Comparison of ENCODE assay signal across 10 mouse cellular contexts in genomic region chr6:100674974-100675373, GRCm38 (mm10). TPM values are rescaled to one million over a fixed set of nuclear protein-coding genes. Genes with fewer than 3 reads are reported as not detected.
A peak's percentile ranks its signal among the peaks of the same experiment; 100 is the strongest.
DNase-seq lines count a peak whose midpoint lies in the region; ATAC-seq and TF ChIP-seq lines count a peak whose summit lies in the region.
"Had no signal": no experiment of that assay in that cellular context is flagged by ENCODE, and none has a peak within 500 bp of the region (broad histone marks: within the 10 kb centered on the region; RNA-seq: fewer than 3 reads in every experiment).

No protein-coding gene starts in this region.

- H3K36me3 ChIP-seq in forebrain, embryonic 12.5 days (replicated peaks) = no peaks in the 10 kb centered on the region
- H3K36me3 ChIP-seq: liver, embryonic 13.5 days had no signal

- DNase-seq in gastrocnemius, adult 2 months = no peak
- DNase-seq in gastrocnemius, postnatal 14 days = no peak
- DNase-seq in lung, adult 2 months = no peak
- DNase-seq in lung, adult 18-20 months = no peak
- DNase-seq in brain, embryonic 14.5 days (ENCODE audit: low read depth) = peak; percentile 62
- peak; percentile 69 for DNase-seq in naive thymus-derived CD4-positive, alpha-beta T cell, adult 2 months (ENCODE audit: low read depth)
- DNase-seq in T-cell, adult 2 months (ENCODE audit: low spot score) = no peak
- DNase-seq: liver, embryonic 13.5 days; spleen, adult 18-20 months had no signal

- H3K9me3 ChIP-seq in forebrain, embryonic 12.5 days = no peaks in the 10 kb centered on the region
- H3K9me3 ChIP-seq: liver, embryonic 13.5 days had no signal

- intact Hi-C loops in gastrocnemius, adult 2 months (cut with DNase I) = loop anchor here (1.0 kb wide), 1 partner anchor 200 kb away; no protein-coding TSS in a partner anchor
- intact Hi-C loops in gastrocnemius, postnatal 14 days (cut with DNase I; ENCODE audit: low total_unique reads) = no loop called here

- no peak for TF ChIP-seq POLR2A in lung, adult 2 months (IDR thresholded peaks at IDR 0.05; ENCODE audit: borderline replicate concordance, extremely low read depth, low read depth, low read length)
- TF ChIP-seq POLR2A in brain, embryonic 14.5 days (IDR thresholded peaks at IDR 0.05; ENCODE audit: borderline replicate concordance, extremely low read depth, insufficient read depth, insufficient read length, poor library complexity, severe bottlenecking) = no peak

- H3K27me3 ChIP-seq in forebrain, embryonic 12.5 days = peaks cover 16% of the 10 kb centered on the region
- H3K27me3 ChIP-seq: liver, embryonic 13.5 days had no signal

- peak; percentile 73 for TF ChIP-seq CTCF in gastrocnemius, adult 2 months (IDR thresholded peaks at IDR 0.05)
- TF ChIP-seq CTCF in lung, adult 2 months (IDR thresholded peaks at IDR 0.05; ENCODE audit: insufficient read depth, low read length) = peak; percentile 26; the same call in 1 of the 2 replicates
- TF ChIP-seq CTCF in brain, embryonic 14.5 days (IDR thresholded peaks at IDR 0.05; ENCODE audit: borderline replicate concordance, extremely low read depth, insufficient read depth, insufficient read length) = peak; percentile 24; the same call in 1 of the 2 replicates

- H3K9ac ChIP-seq in forebrain, embryonic 12.5 days = no peak overlapping the region
- H3K9ac ChIP-seq: liver, embryonic 13.5 days had no signal

- no peak overlapping the region for H3K4me3 ChIP-seq in gastrocnemius, adult 2 months
- no peak overlapping the region for H3K4me3 ChIP-seq in lung, adult 2 months (replicated peaks; ENCODE audit: extremely low read depth, low read depth, low read length)
- H3K4me3 ChIP-seq in forebrain, embryonic 12.5 days (replicated peaks) = no peak overlapping the region
- H3K4me3 ChIP-seq: liver, embryonic 13.5 days had no signal

- WGBS in lung, adult 2 months = 18% methylated on average over 6 of the region's 6 CpGs
- WGBS in forebrain, embryonic 12.5 days = 32% methylated on average over 6 of the region's 6 CpGs

- no peaks in the 10 kb centered on the region for H3K4me1 ChIP-seq in lung, adult 2 months (ENCODE audit: control insufficient read depth, insufficient read depth, low read length)
- H3K4me1 ChIP-seq in forebrain, embryonic 12.5 days = peaks cover 6% of the 10 kb centered on the region

- H3K27ac ChIP-seq in gastrocnemius, adult 2 months = no peak overlapping the region
- H3K27ac ChIP-seq in forebrain, embryonic 12.5 days = no peak overlapping the region
- H3K27ac ChIP-seq: liver, embryonic 13.5 days had no signal

- no peak for ATAC-seq in forebrain, embryonic 12.5 days (ENCODE audit: low FRiP score)

- H3K4me2 ChIP-seq in forebrain, embryonic 12.5 days = no peak overlapping the region
- H3K4me2 ChIP-seq: liver, embryonic 13.5 days had no signal

RNA-seq across cellular contexts. Expression of gene Shq1, which starts 4.0 kb away (rescaled TPM):
- total RNA-seq in gastrocnemius, adult 2 months (2021) = 1 to 10 TPM; 1.9 TPM
- 1 to 10 TPM; 1.4 to 2.1 TPM for total RNA-seq in gastrocnemius, postnatal 14 days (2021)
- 3.0 and 3.2 TPM in 2 replicates for polyA plus RNA-seq in lung, adult 2 months (2012; rRNA removed)
- 6.0 and 8.7 TPM in 2 replicates for polyA plus RNA-seq in brain, embryonic 14.5 days (2012; rRNA removed)
- 18.0 and 18.5 TPM in 2 replicates for polyA plus RNA-seq in forebrain, embryonic 12.5 days (2016; fragmentation: Nextera tagmentation; extraction: Ambion mirVana)

RNA-seq across cellular contexts. Expression of gene Gxylt2, which starts 29.6 kb away (rescaled TPM):
- under 1 TPM; 0.66 to 0.67 TPM for total RNA-seq in gastrocnemius, adult 2 months (2021)
- total RNA-seq in gastrocnemius, postnatal 14 days (2021) = 1 to 10 TPM; 1.6 to 3.3 TPM
- polyA plus RNA-seq in lung, adult 2 months (2012; rRNA removed) = 1.7 and 2.2 TPM in 2 replicates
- polyA plus RNA-seq in brain, embryonic 14.5 days (2012; rRNA removed) = 1.8 and 3.2 TPM in 2 replicates
- polyA plus RNA-seq in forebrain, embryonic 12.5 days (2016; fragmentation: Nextera tagmentation; extraction: Ambion mirVana) = 1.8 and 3.5 TPM in 2 replicates

Comparison
In these comparisons a context has a peak if more than half of its experiments do, and no peak if none do; other contexts are left out.
1. DNase-seq: peak in brain, embryonic 14.5 days (single experiment) and naive thymus-derived CD4-positive, alpha-beta T cell, adult 2 months (single experiment); none in gastrocnemius, adult 2 months (single experiment), gastrocnemius, postnatal 14 days (single experiment), lung, adult 2 months (single experiment), lung, adult 18-20 months (0 of 2) and T-cell, adult 2 months (single experiment).
2. Peak in every context shown above with its lines, with median percentiles within 50 percentile points of each other: CTCF ChIP-seq.